Mouse (Mus musculus): ENCODE measurements at regions not wholly inside any gene's neighbourhood (a gene's known extent, or its start where the extent isn't known, plus 50 kb on each side); places are given as distances from the start of the nearest gene placed in this dataset.

DNA sequence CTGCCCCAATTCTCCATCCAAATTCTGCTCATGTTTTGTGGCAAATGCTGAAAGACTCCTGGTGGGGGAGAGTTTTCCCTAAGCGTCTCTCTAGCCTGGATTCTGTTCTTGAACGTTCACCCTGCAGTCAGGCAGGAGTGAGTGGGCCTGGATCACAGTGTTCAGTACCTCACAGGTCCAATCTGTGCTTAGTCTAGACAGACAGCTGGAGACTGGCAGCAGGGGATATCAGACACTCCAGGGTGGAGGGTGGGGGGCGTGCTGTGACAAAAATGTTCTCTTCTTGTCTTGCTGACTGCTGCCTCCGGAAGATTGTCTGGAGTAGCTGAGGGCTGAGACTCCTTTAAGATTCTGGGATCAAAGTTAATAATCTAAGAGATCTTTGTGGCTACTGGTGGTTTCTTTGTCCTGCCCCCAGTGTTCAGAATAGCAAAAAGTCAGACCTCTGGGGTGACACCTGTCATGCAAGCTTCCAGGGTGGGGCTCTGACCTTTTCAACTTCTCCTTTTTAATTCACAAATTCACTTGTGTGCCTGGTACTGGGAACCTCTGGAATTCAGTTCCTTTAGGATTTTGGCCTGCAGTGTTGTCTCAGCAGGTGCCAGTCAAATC, 319.0 kb upstream of the Trib2 start:
- TF ChIP-seq EP300 (IDR thresholded peaks at IDR 0.05; ENCODE audit: low read depth) = no peak
- TF ChIP-seq CTCF (IDR thresholded peaks at IDR 0.05; ENCODE audit: low read depth) = no peak
